Mouse (Mus musculus) erythroblast, embryonic 14.5 days (primary cell): ENCODE data around the gene Zfp473.

Experiments used
- GATA1 ChIP-seq: IDR thresholded peaks from 2 replicates; pipeline ENCODE4 v1.6.1; 2012; ENCODE audit warnings: low read length, inconsistent platforms, mixed read lengths
- TAL1 ChIP-seq: IDR thresholded peaks from 3 replicates; pipeline ENCODE4 v1.6.1; 2012; ENCODE audit warnings: low read length, inconsistent platforms, mixed read lengths

DNA sequence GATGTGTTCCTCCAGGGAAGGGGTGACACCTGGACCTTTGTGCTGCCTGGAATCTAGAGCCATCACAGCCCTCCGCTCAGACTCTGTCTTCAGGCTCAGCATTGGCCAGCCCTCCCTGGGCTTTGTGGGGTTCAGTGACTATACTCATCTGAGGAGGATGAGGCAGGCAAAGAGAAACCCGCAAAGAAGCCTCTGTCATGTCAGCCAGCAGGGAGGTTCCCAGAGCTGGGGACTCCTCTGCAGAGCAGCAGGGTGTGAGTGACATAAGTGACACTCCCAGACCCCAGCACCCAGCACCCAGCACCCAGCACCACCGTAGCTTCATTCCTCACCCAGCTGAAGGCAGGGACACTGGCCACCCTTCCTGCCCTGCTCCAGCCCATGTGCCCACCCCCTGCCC is 38.7 kb upstream of the Zfp473 start:
- TF ChIP-seq GATA1 (no peak), TAL1 (no peak)
